Comparison of ENCODE assay signal across 22 mouse cellular contexts in the genomic region with DNA sequence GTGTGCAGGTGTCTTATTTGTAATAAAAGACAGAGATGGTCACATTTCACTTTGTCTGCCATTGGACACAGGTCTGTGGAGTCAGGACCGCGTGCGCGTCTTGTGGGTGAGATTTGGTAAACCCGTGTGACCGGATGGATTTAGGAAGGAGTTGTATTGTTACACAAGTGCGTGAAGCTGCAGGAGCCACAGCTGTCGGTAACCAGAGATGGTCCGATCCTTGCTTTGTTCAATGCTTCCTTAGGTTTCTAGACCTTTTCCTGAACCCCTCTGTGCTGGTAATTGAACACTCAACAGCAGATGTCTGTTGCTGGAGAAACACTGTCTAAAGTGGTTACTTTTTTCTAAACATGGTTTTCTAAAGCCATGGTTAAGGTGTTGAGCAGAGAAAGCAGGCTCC. TPM values are rescaled to one million over a fixed set of nuclear protein-coding genes. Genes with fewer than 3 reads are reported as not detected.
DNase-seq lines count a peak whose midpoint lies in the region; ATAC-seq and TF ChIP-seq lines count a peak whose summit lies in the region.
"Had no signal": no experiment of that assay in that cellular context is flagged by ENCODE, and none has a peak within 500 bp of the region (broad histone marks: within the 10 kb centered on the region; RNA-seq: fewer than 3 reads in every experiment).

No protein-coding gene starts in this region.

- no peaks in the 10 kb centered on the region for H3K27me3 ChIP-seq in heart, embryonic 10.5 days (ENCODE audit: insufficient read depth, poor library complexity, severe bottlenecking)
- no peaks in the 10 kb centered on the region for H3K27me3 ChIP-seq in testis, adult 2 months (ENCODE audit: control insufficient read depth, insufficient read depth, low read length)
- H3K27me3 ChIP-seq in limb, embryonic 14.5 days (ENCODE audit: control insufficient read depth, insufficient read depth, low read length) = no peaks in the 10 kb centered on the region
- H3K27me3 ChIP-seq: embryonic facial prominence, embryonic 12.5 days; hindbrain, embryonic 12.5 days had no signal

- H3K9ac ChIP-seq in limb, embryonic 14.5 days (ENCODE audit: low read depth, low read length, severe bottlenecking) = no peak overlapping the region
- H3K9ac ChIP-seq: embryonic facial prominence, embryonic 12.5 days; hindbrain, embryonic 12.5 days had no signal

- no peaks in the 10 kb centered on the region for H3K36me3 ChIP-seq in heart, embryonic 10.5 days
- H3K36me3 ChIP-seq in testis, adult 2 months (ENCODE audit: control insufficient read depth, insufficient read depth, low read length) = no peaks in the 10 kb centered on the region
- H3K36me3 ChIP-seq in limb, embryonic 14.5 days (ENCODE audit: control insufficient read depth, insufficient read depth, low read length) = no peaks in the 10 kb centered on the region
- H3K36me3 ChIP-seq: embryonic facial prominence, embryonic 12.5 days; forebrain, embryonic 10.5 days; hindbrain, embryonic 12.5 days had no signal

- no peak for TF ChIP-seq CTCF in testis, adult 2 months (IDR thresholded peaks at IDR 0.05; ENCODE audit: control insufficient read depth, insufficient read depth, insufficient replicate concordance, low read depth, low read length)

- TF ChIP-seq POLR2A in testis, adult 2 months (IDR thresholded peaks at IDR 0.05; ENCODE audit: control insufficient read depth, low read depth, low read length) = no peak
- no peak for TF ChIP-seq POLR2A in limb, embryonic 14.5 days (IDR thresholded peaks at IDR 0.05; ENCODE audit: borderline replicate concordance, extremely low read depth, insufficient read depth, insufficient read length)

- H3K27ac ChIP-seq in heart, embryonic 10.5 days = no peak overlapping the region
- H3K27ac ChIP-seq in testis, adult 2 months (ENCODE audit: control insufficient read depth, insufficient read depth, low read depth, low read length) = no peak overlapping the region
- no peak overlapping the region for H3K27ac ChIP-seq in limb, embryonic 14.5 days (replicated peaks; ENCODE audit: low read depth, low read length)
- H3K27ac ChIP-seq: embryonic facial prominence, embryonic 12.5 days; forebrain, embryonic 10.5 days; gastrocnemius, adult 2 months; hindbrain, embryonic 12.5 days had no signal

- peak; percentile 71 for ATAC-seq in limb, embryonic 14.5 days (ENCODE audit: low FRiP score, low read depth)
- ATAC-seq: activated CD4-positive, CD25-positive, alpha-beta regulatory T cell, adult 4 months; forebrain, embryonic 14.5 days; hindbrain, embryonic 16.5 days had no signal

- 95% methylated on average over 9 of the region's 9 CpGs for WGBS in heart, embryonic 10.5 days
- WGBS in limb, embryonic 14.5 days = 88% methylated on average over 9 of the region's 9 CpGs

- H3K4me3 ChIP-seq in heart, embryonic 10.5 days = no peak overlapping the region
- H3K4me3 ChIP-seq in testis, adult 2 months (ENCODE audit: control insufficient read depth, low read depth, low read length) = peak overlapping the region; percentile 55
- no peak overlapping the region for H3K4me3 ChIP-seq in limb, embryonic 14.5 days (replicated peaks; ENCODE audit: low read length)
- H3K4me3 ChIP-seq: embryonic facial prominence, embryonic 12.5 days; erythroblast, embryonic 14.5 days; forebrain, embryonic 10.5 days; gastrocnemius, adult 2 months; hindbrain, embryonic 12.5 days had no signal

- no peaks in the 10 kb centered on the region for H3K9me3 ChIP-seq in heart, embryonic 10.5 days
- no peaks in the 10 kb centered on the region for H3K9me3 ChIP-seq in limb, embryonic 14.5 days (ENCODE audit: control insufficient read depth, low read length)
- H3K9me3 ChIP-seq: embryonic facial prominence, embryonic 12.5 days; forebrain, embryonic 10.5 days; hindbrain, embryonic 12.5 days had no signal

- H3K4me2 ChIP-seq in limb, embryonic 14.5 days (replicated peaks; ENCODE audit: low read depth, low read length, severe bottlenecking) = no peak overlapping the region
- H3K4me2 ChIP-seq: embryonic facial prominence, embryonic 12.5 days; hindbrain, embryonic 12.5 days had no signal

- H3K4me1 ChIP-seq in heart, embryonic 10.5 days = peaks cover 12% of the 10 kb centered on the region
- no peaks in the 10 kb centered on the region; the same call in none of the 2 replicates for H3K4me1 ChIP-seq in testis, adult 2 months (ENCODE audit: control insufficient read depth, insufficient read depth, low read length)
- no peaks in the 10 kb centered on the region for H3K4me1 ChIP-seq in limb, embryonic 14.5 days (ENCODE audit: control insufficient read depth, insufficient read depth, low read length)
- H3K4me1 ChIP-seq: embryonic facial prominence, embryonic 12.5 days; hindbrain, embryonic 12.5 days had no signal

- DNase-seq in heart, adult 11 months = peak; percentile 74
- no peak for DNase-seq in heart, embryonic 10.5 days (ENCODE audit: low spot score)
- no peak for DNase-seq in testis, postnatal 10 days (ENCODE audit: low spot score)
- peak; percentile 21 for DNase-seq in limb, embryonic 14.5 days (ENCODE audit: low spot score)
- no peak for DNase-seq in adrenal gland, adult (ENCODE audit: inconsistent age in 2 of 2, low spot score in 1 of 2)
- DNase-seq in thymus, postnatal 14 days = no peak
- DNase-seq: adrenal gland, adult 2 months; adrenal gland, postnatal 25 days; cerebellum, adult 2 months; cerebellum, postnatal 10 days; gastrocnemius, adult 2 months; gastrocnemius, postnatal 25 days; heart, postnatal 10 days; heart, postnatal 4 days had no signal

RNA-seq across cellular contexts. Expression of a gene that starts 48.5 kb away (rescaled TPM):
- polyA plus RNA-seq in heart, embryonic 10.5 days (2016; fragmentation: Nextera tagmentation; extraction: Ambion mirVana) = 2.7 and 4.4 TPM in 2 replicates
- polyA plus RNA-seq in testis, adult 2 months (2012; rRNA removed) = 80.8 and 84.3 TPM in 2 replicates
- polyA plus RNA-seq in limb, embryonic 14.5 days (2012; rRNA removed) = 6.7 and 7.6 TPM in 2 replicates
- 5.7 and 5.9 TPM in 2 replicates for polyA plus RNA-seq in limb, embryonic 14.5 days (2014; fragmentation: Nextera tagmentation; extraction: Ambion mirVana)
- polyA plus RNA-seq: erythroblast, embryonic 14.5 days had no signal

Comparison
In these comparisons a context has a peak if more than half of its experiments do, and no peak if none do; other contexts are left out.
1. DNase-seq: peak in heart, adult 11 months (single experiment) and limb, embryonic 14.5 days (single experiment); none in heart, embryonic 10.5 days (single experiment), testis, postnatal 10 days (single experiment), adrenal gland, adult (0 of 2) and thymus, postnatal 14 days (single experiment).